Mouse (Mus musculus) B cell, adult 62 days (primary cell): ENCODE results near the gene 1110057P08Rik. TPM values are rescaled to one million over a fixed set of nuclear protein-coding genes. Genes with fewer than 3 reads are reported as not detected.

Source experiments
- total RNA-seq: library from RNA; stranded (reverse); gene quantifications from 4 replicates; pipeline ENCODE4 v1.2.4, GENCODE M21; 2023

1110057P08Rik gene
- total RNA-seq = not detected in 4 replicates

DNA sequence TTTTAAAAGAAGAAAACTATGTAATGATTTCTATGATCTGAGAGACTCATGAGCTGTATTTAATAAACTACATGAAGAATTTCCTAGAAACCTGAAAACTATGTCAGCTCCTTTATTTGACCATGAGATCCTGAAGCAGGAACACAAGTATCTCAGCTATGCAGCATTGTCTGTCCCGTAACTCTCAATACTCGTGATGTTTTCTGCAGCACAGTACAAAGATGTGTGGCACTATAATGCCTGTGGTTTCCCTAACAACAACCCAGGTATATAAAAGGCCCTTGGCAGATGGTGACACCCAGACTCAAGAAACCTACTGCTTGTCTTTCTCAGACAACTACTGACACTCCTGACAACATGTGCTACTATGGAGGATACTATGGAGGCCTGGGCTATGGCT, at the start of gene 1110057P08Rik:
Gene 1110057P08Rik, plus strand, starts transcription at position 301 of the 400 bp plus-strand sequence.

DNA sequence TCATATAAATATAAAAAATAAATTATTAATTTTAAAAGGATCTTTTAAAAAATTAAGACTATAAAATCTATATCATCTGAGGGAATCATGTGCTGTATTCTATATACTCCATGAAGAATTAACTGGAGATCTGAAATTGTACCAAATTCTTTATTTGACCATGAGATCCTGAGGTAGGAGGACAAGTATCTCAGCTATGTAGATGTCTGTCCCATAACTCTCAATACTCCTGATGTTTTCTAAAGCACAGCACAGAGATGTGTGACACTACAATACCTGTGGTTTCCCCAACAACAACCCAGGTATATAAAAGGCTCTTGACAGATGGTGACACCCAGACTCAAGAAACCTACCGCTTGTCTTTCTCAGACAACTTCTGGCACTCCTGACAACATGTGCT, 34.0 kb upstream of the 1110057P08Rik start, which contains the start of gene Gm6358:
Gene Gm6358, plus strand, starts transcription at position 301 of the 400 bp plus-strand sequence.

DNA sequence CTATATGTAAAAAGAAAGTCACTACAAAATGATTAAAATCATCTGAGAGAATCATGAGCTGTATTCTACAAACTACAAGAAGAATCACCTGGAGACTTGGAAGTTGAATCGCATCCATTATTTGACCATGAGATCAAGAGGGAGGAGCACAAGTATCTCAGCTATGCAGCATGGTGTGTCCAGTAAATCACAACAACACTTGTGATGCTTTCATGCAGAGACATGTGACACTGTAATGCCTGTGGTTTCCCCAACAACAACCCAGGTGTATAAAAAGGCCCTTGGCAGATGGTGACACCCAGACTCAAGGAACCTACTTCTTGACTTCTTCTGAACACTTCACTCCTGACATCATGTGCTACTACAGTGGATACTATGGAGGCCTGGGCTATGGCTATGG, 23.7 kb upstream of the 1110057P08Rik start, which contains the start of gene Gm10061:
Gene Gm10061, plus strand, starts transcription at position 301 of the 400 bp plus-strand sequence.

DNA sequence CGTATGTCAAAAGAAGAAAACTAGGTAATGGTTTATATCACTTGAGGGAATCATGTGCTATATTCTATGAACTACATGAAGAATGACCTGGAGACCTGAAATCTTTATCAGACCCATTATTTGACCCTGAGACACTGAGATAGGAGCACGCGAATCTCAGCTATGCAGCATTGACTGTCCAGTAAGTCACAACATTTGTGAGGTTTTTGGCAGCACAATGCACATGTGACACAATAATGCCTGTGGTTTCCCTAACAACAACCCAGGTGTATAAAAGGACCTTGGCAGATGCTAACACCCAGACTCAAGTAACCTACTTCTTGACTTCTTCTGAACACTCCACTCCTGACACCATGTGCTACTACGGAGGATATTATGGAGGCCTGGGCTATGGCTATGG, 16.9 kb upstream of the 1110057P08Rik start, which contains the start of gene Gm9789:
Gene Gm9789, plus strand, starts transcription at position 301 of the 400 bp plus-strand sequence.

DNA sequence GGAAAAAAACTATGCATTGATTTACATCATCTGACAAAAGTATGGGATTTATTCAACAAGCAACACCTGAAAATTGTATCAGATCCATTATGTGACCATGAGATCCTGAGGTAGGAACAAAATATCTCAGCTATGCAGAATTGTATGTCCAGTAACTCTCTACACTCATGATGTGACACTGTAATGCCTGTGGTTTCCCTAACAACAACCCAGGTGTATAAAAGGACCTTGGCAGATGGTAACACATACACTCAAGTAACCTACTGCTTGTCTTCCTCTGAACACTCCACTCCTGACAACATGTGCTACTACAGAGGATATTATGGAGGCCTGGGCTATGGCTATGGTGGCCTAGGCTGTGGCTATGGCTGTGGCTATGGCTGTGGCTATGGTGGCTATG, 5.3 kb upstream of the 1110057P08Rik start, which contains the start of gene Gm7735:
Gene Gm7735, plus strand, starts transcription at position 301 of the 400 bp plus-strand sequence.

DNA sequence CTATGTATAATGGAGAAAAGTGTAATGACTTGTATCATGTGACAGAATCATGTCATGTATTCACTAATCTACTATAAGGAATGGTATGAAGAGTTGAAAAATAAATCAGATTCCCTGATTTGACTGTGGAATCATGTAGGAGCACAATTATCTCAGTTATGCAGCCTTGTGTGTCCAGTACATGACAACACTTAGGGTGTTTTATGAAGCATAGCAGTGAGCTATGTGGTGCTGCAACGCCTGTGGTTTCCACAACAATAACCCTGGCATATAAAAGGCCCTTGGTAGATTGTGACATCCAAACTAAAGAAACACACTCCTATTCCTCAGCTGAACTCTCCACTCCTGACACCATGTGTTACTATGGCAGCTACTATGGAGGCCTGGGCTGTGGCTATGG, 31.0 kb downstream of the 1110057P08Rik start, which contains the start of gene Krtap20-2:
Gene Krtap20-2, plus strand, starts transcription at position 301 of the 400 bp plus-strand sequence.

Other genes with a start within 250 kb of the 1110057P08Rik start
- not detected in 4 replicates for gene Krtap19-9b, start 242.5 kb upstream of the 1110057P08Rik start, total RNA-seq
- not detected in 4 replicates for gene Krtap16-3, start 211.9 kb upstream of the 1110057P08Rik start, total RNA-seq
- not detected in 4 replicates for gene Krtap22-2, start 164.0 kb upstream of the 1110057P08Rik start, total RNA-seq
- not detected in 4 replicates for gene Gm10229, start 159.5 kb upstream of the 1110057P08Rik start, total RNA-seq
- not detected in 4 replicates for gene Krtap6-1, start 143.0 kb upstream of the 1110057P08Rik start, total RNA-seq
- gene Gm10228, start 133.3 kb upstream of the 1110057P08Rik start, total RNA-seq = not detected in 4 replicates
- gene Krtap6-5, start 126.9 kb upstream of the 1110057P08Rik start, total RNA-seq = not detected in 4 replicates
- not detected in 4 replicates for gene 1110025L11Rik, start 110.7 kb upstream of the 1110057P08Rik start, total RNA-seq
- not detected in 4 replicates for gene Krtap6-3, start 90.7 kb upstream of the 1110057P08Rik start, total RNA-seq
- gene Gm6358, start 33.9 kb upstream of the 1110057P08Rik start, total RNA-seq = not detected in 4 replicates
- gene Gm10061, start 23.6 kb upstream of the 1110057P08Rik start, total RNA-seq = not detected in 4 replicates
- not detected in 4 replicates for gene Gm9789, start 16.8 kb upstream of the 1110057P08Rik start, total RNA-seq
- gene Gm7735, start 5.2 kb upstream of the 1110057P08Rik start, total RNA-seq = not detected in 4 replicates
- gene Krtap20-2, start 31.1 kb downstream of the 1110057P08Rik start, total RNA-seq = not detected in 4 replicates
- not detected in 4 replicates for gene Krtap21-1, start 229.1 kb downstream of the 1110057P08Rik start, total RNA-seq
- gene Krtap6-2, start 245.4 kb downstream of the 1110057P08Rik start, total RNA-seq = not detected in 4 replicates